Mouse (Mus musculus): ENCODE data around the gene Cpne5. TPM values are rescaled to one million over a fixed set of nuclear protein-coding genes. Genes with fewer than 3 reads are reported as not detected.
"Not testable (repeated sequence)": the region's sequence is repeated elsewhere in the genome, so short reads cannot be mapped to it uniquely, and the experiment has no call there.

Cpne5 gene
- polyA plus RNA-seq (2015; fragmentation: Nextera tagmentation; extraction: Ambion mirVana): 21.3 and 24.9 TPM in 2 replicates

GRCm38 (mm10) chr17:29237772-29238420, at the start of gene Cpne5:
Cpne5 (minus strand) TSS chr17:29238167.
- Histone ChIP-seq H3K9ac (replicated peaks) (peak within 1 kb of the TSS; percentile 60), H3K27me3 (peaks cover 14% of the 10 kb centered on the region), H3K4me3 (peak within 1 kb of the TSS; percentile 67), H3K36me3 (no peaks in the 10 kb centered on the region), H3K9me3 (no peaks in the 10 kb centered on the region), H3K4me1 (peaks cover 19% of the 10 kb centered on the region), H3K4me2 (replicated peaks) (peak within 1 kb of the TSS; percentile 98), H3K27ac (replicated peaks) (no peak within 1 kb of the TSS)
- WGBS: under 1% methylated on average over 54 of the region's 73 CpGs
- peak; percentile 71 for ATAC-seq (replicated peaks)

- peak; percentile 71 for ATAC-seq (replicated peaks)
- 16% methylated on average over 21 of the region's 21 CpGs for WGBS
- Histone ChIP-seq H3K4me1 (peaks cover 13% of the 10 kb centered on the region), H3K9me3 (no peaks in the 10 kb centered on the region), H3K27me3 (no peaks in the 10 kb centered on the region), H3K9ac (replicated peaks) (no peak overlapping the region), H3K4me2 (replicated peaks) (no peak overlapping the region), H3K4me3 (no peak overlapping the region), H3K36me3 (peaks cover 20% of the 10 kb centered on the region), H3K27ac (replicated peaks) (peak overlapping the region; percentile 47)
Observed at GRCm38 (mm10) chr17:29282216-29282952, 44.4 kb upstream of the Cpne5 start.

GRCm38 (mm10) chr17:29281541-29281940, 43.6 kb upstream of the Cpne5 start:
- Histone ChIP-seq H3K27me3 (no peaks in the 10 kb centered on the region), H3K9ac (replicated peaks) (no peak overlapping the region), H3K4me2 (replicated peaks) (no peak overlapping the region), H3K27ac (replicated peaks) (no peak overlapping the region), H3K9me3 (no peaks in the 10 kb centered on the region), H3K36me3 (peaks cover 20% of the 10 kb centered on the region), H3K4me3 (no peak overlapping the region), H3K4me1 (peaks cover 13% of the 10 kb centered on the region)
- 64% methylated on average over 5 of the region's 5 CpGs for WGBS
- no peak for ATAC-seq (replicated peaks)

- H3K27ac ChIP-seq (replicated peaks): no peak overlapping the region
- whole genome bisulfite sequencing: 93% methylated on average over 5 of the region's 5 CpGs
- H3K9ac ChIP-seq (replicated peaks): no peak overlapping the region
- no peak for ATAC-seq (replicated peaks)
- H3K4me2 ChIP-seq (replicated peaks): no peak overlapping the region
- H3K4me1 ChIP-seq: peaks cover 13% of the 10 kb centered on the region
- H3K4me3 ChIP-seq: no peak overlapping the region
- peaks cover 20% of the 10 kb centered on the region for H3K36me3 ChIP-seq
- H3K27me3 ChIP-seq: no peaks in the 10 kb centered on the region
- H3K9me3 ChIP-seq: no peaks in the 10 kb centered on the region
Observed at GRCm38 (mm10) chr17:29280422-29280821, 42.5 kb upstream of the Cpne5 start.

- no peaks in the 10 kb centered on the region for H3K27me3 ChIP-seq
- ATAC-seq (replicated peaks): no peak
- no peak overlapping the region for H3K9ac ChIP-seq (replicated peaks)
- WGBS: 85% methylated on average over 11 of the region's 11 CpGs
- H3K4me3 ChIP-seq: no peak overlapping the region
- H3K4me2 ChIP-seq (replicated peaks): no peak overlapping the region
- H3K9me3 ChIP-seq: no peaks in the 10 kb centered on the region
- H3K36me3 ChIP-seq: peaks cover 7% of the 10 kb centered on the region; the same call in 1 of the 2 replicates
- H3K27ac ChIP-seq (replicated peaks): no peak overlapping the region
- H3K4me1 ChIP-seq: peaks cover 11% of the 10 kb centered on the region
Observed at GRCm38 (mm10) chr17:29273889-29274288, 35.9 kb upstream of the Cpne5 start.

- peaks cover 13% of the 10 kb centered on the region for H3K4me1 ChIP-seq
- no peak overlapping the region for H3K4me2 ChIP-seq (replicated peaks)
- H3K27me3 ChIP-seq: no peaks in the 10 kb centered on the region
- H3K4me3 ChIP-seq: no peak overlapping the region
- H3K36me3 ChIP-seq: no peaks in the 10 kb centered on the region; the same call in 1 of the 2 replicates
- 86% methylated on average over 7 of the region's 7 CpGs for WGBS
- H3K9ac ChIP-seq (replicated peaks): no peak overlapping the region
- no peak overlapping the region for H3K27ac ChIP-seq (replicated peaks)
- no peak for ATAC-seq (replicated peaks)
- H3K9me3 ChIP-seq: no peaks in the 10 kb centered on the region
Observed at GRCm38 (mm10) chr17:29273156-29273555, 35.2 kb upstream of the Cpne5 start.

GRCm38 (mm10) chr17:29270148-29270698, 32.3 kb upstream of the Cpne5 start:
- 94% methylated on average over 9 of the region's 9 CpGs for WGBS
- H3K4me1 ChIP-seq: peaks cover 17% of the 10 kb centered on the region
- H3K4me2 ChIP-seq (replicated peaks): no peak overlapping the region
- H3K4me3 ChIP-seq: no peak overlapping the region
- H3K36me3 ChIP-seq: no peaks in the 10 kb centered on the region
- no peak overlapping the region for H3K27ac ChIP-seq (replicated peaks)
- no peaks in the 10 kb centered on the region for H3K9me3 ChIP-seq
- no peaks in the 10 kb centered on the region for H3K27me3 ChIP-seq
- ATAC-seq (replicated peaks): no peak
- H3K9ac ChIP-seq (replicated peaks): no peak overlapping the region

- Histone ChIP-seq H3K4me1 (peaks cover 21% of the 10 kb centered on the region), H3K4me2 (replicated peaks) (peak overlapping the region; percentile 59), H3K27me3 (no peaks in the 10 kb centered on the region), H3K27ac (replicated peaks) (peak overlapping the region; percentile 91), H3K9ac (replicated peaks) (peak overlapping the region; percentile 93), H3K9me3 (no peaks in the 10 kb centered on the region), H3K36me3 (no peaks in the 10 kb centered on the region), H3K4me3 (peak overlapping the region; percentile 86)
- ATAC-seq (replicated peaks): no peak
- 14% methylated on average over 10 of the region's 10 CpGs for WGBS
Observed at GRCm38 (mm10) chr17:29269349-29269706, 31.4 kb upstream of the Cpne5 start.

- Histone ChIP-seq H3K4me1 (peaks cover 23% of the 10 kb centered on the region), H3K4me2 (replicated peaks) (peak within 1 kb of the TSS; percentile 59), H3K27me3 (no peaks in the 10 kb centered on the region), H3K27ac (replicated peaks) (peak within 1 kb of the TSS; percentile 91), H3K4me3 (peak within 1 kb of the TSS; percentile 86), H3K9me3 (no peaks in the 10 kb centered on the region), H3K9ac (replicated peaks) (peak within 1 kb of the TSS; percentile 93), H3K36me3 (no peaks in the 10 kb centered on the region)
- under 1% methylated on average over 58 of the region's 63 CpGs for WGBS
- ATAC-seq (replicated peaks): peak; percentile 93
Observed at GRCm38 (mm10) chr17:29268682-29269348, 30.8 kb upstream of the Cpne5 start, which contains the start of gene BC004004. BC004004 (plus strand) TSS chr17:29268788.

GRCm38 (mm10) chr17:29267931-29268681, 30.1 kb upstream of the Cpne5 start:
- H3K27me3 ChIP-seq: no peaks in the 10 kb centered on the region
- no peaks in the 10 kb centered on the region for H3K36me3 ChIP-seq
- whole genome bisulfite sequencing: 63% methylated on average over 6 of the region's 6 CpGs
- peak overlapping the region; percentile 93 for H3K9ac ChIP-seq (replicated peaks)
- H3K4me1 ChIP-seq: peaks cover 27% of the 10 kb centered on the region
- H3K9me3 ChIP-seq: no peaks in the 10 kb centered on the region
- ATAC-seq (replicated peaks): peak; percentile 24; the same call in 1 of the 2 replicates
- H3K4me2 ChIP-seq (replicated peaks): peak overlapping the region; percentile 59
- peak overlapping the region; percentile 91 for H3K27ac ChIP-seq (replicated peaks)
- peak overlapping the region; percentile 86 for H3K4me3 ChIP-seq

GRCm38 (mm10) chr17:29267040-29267439, 29.1 kb upstream of the Cpne5 start:
- not testable (repeated sequence) for H3K4me2 ChIP-seq (replicated peaks); H3K27me3 ChIP-seq; H3K4me3 ChIP-seq; H3K9ac ChIP-seq (replicated peaks); H3K27ac ChIP-seq (replicated peaks); ATAC-seq (replicated peaks); H3K36me3 ChIP-seq; H3K9me3 ChIP-seq
- WGBS: 94% methylated on average over 2 of the region's 2 CpGs
- H3K4me1 ChIP-seq: peaks cover 38% of the 10 kb centered on the region

Measured in forebrain, embryonic 15.5 days (tissue).